Mouse (Mus musculus): ENCODE measurements around the gene Dchs1.
"Not testable (repeated sequence)": the region's sequence is repeated elsewhere in the genome, so short reads cannot be mapped to it uniquely, and the experiment has no call there.

Dchs1 gene

DNA sequence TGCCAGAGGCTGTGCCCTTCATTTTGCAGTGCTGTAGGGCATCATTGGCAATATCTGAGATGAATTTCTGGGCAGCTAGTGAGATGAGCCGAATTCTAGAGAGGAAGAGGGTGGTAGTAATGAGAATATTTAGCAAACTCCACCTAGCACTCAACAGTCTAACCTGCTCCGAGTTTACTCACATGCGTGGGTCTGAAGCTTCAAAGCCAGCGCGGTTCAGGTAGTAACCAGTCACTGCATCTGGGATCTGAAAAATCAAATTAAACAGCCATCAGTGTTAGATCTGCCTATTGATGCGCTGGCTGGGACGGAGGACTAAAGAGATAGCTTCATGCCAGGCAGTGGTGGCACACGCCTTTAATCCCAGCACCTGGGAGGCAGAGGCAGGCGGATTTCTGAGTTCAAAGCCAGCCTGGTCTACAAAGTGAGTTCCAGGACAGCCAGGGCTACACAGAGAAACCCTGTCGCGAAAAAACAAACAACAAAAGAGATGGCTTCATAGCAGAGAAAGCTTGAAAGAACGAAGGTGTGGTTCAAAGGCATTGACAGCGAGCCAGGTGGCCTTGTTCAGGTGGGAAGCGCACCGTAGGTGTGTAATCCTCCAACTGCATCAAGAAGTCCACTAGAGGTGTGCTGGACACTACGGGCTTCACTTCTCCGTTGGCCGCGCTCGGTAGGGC lies 44.1 kb downstream of the Dchs1 start:
- DNase-seq (ENCODE audit: inconsistent ontology term) = not testable (repeated sequence)

- DNase-seq (ENCODE audit: inconsistent ontology term) = not testable (repeated sequence)
These were observed 44.8 kb downstream of the Dchs1 start for GRCm38 (mm10) chr7:105742539-105743215.

- DNase-seq (ENCODE audit: inconsistent ontology term) = no peak
These were observed 45.5 kb downstream of the Dchs1 start for GRCm38 (mm10) chr7:105741978-105742377.

- no peak for DNase-seq (ENCODE audit: inconsistent ontology term)
These were observed 46.6 kb downstream of the Dchs1 start for GRCm38 (mm10) chr7:105740851-105741250.

- no peak for DNase-seq (ENCODE audit: inconsistent ontology term)
These were observed 47.2 kb downstream of the Dchs1 start for GRCm38 (mm10) chr7:105740089-105740795.

GRCm38 (mm10) chr7:105738948-105739347 lies 48.5 kb downstream of the Dchs1 start:
- DNase-seq (ENCODE audit: inconsistent ontology term) = peak; percentile 93

- no peak for DNase-seq (ENCODE audit: inconsistent ontology term)
These were observed 49.2 kb downstream of the Dchs1 start for GRCm38 (mm10) chr7:105738286-105738685.

DNA sequence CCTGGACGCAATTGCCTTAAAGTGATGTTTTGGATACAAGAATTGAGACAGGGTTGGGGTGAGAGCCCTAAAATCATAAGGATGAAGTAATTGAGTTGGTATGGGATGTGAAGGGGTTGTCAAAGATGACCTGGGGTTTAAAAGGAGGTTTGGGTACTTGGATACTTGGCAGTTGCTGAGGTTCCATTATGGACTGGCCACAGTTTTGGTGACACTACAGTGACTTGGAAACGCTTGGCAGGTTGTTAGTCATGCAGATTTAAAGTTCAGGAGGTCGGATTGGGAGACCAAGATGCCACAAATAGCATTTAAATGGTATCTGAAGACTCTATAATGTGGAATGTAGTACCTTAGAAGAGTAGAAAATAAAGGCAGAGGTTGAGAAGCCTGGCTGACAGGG lies 49.8 kb downstream of the Dchs1 start:
- DNase-seq (ENCODE audit: inconsistent ontology term) = no peak

DNA sequence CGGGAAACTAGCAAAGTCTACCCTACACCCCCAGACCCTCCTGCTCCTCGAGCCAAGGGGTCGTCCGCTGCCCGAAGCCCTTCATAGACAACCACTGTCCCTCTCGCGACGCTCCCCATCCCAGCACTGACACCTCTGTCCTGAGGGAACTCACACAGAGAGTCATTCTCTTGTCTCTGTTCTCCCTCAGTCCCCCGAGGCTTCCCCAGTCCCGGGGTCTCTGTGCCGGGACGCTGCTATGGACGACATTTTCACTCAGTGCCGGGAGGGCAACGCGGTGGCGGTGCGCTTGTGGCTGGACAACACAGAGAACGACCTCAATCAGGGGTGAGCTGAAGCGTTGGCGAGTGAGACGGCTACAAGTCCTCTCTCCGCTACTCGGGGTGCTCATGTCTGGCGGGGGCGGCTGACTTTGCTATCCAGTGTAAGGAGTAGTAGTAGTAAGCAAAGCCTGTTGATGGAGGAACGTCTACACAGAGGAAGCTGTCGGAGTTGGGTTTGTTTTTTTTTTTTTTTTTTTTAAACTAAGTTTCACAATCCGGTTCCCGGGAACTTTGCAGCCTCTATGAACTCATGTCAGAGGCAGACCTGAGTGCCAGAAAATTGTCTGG lies 50.4 kb downstream of the Dchs1 start, which contains the start of gene Rrp8:
Rrp8 (minus strand) TSS at position 475 of the 611 bp plus-strand sequence.
- peak; percentile 67 for DNase-seq (ENCODE audit: inconsistent ontology term)

DNA sequence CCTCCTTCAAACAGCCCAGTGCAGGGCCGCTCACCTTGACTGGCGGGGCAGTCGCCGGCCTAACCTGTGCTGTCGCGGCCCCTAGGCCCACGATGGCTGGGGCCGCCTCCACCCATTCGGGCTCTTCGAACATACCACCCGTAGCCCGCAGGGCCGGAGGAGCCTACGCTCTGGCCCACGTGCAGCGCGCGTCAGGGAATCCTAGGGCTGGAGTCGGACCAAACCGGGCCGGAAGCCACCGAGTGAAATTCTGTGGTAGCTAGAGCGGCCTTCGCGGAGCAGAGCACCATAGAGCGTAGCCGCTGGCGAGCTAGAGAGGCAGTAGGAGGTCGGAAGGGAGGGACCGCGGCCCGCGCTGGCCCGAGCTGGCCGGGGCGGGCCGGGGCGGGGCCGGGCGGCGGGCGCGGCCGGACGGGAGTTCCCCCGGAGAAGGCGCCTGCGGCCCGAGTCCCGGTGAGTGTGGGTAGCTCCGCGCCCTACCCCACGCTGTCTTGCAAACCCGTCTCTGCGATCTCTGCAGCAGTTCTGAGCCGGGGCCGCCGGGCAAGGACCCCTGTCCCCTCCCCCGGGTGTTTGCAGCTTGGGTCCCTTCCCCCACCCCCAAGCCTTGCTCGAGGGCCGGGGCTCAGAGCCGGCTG lies 51.1 kb downstream of the Dchs1 start, which contains the start of gene Ilk:
Ilk (plus strand) TSS at position 329 of the 638 bp plus-strand sequence.
- peak; percentile 95 for DNase-seq (ENCODE audit: inconsistent ontology term)

DNA sequence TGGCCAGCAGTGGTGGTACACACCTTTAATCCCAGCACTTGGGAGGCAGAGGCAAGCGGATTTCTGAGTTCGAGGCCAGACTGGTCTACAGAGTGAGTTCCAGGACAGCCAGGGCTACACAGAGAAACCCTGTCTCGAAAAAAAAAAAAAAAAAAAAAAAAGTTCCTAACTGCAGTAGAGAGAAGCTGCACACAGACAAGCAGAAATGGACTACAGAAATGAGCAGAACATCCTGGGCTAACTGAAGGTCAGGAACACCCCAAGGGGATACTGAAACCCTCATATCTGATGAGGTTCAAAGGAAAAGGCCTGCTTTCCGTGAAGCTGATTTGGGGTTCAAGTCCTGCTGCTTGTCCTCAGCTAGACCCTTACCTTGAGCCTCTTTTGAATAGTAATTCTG lies 52.0 kb downstream of the Dchs1 start:
- DNase-seq (ENCODE audit: inconsistent ontology term) = peak; percentile 46

DNA sequence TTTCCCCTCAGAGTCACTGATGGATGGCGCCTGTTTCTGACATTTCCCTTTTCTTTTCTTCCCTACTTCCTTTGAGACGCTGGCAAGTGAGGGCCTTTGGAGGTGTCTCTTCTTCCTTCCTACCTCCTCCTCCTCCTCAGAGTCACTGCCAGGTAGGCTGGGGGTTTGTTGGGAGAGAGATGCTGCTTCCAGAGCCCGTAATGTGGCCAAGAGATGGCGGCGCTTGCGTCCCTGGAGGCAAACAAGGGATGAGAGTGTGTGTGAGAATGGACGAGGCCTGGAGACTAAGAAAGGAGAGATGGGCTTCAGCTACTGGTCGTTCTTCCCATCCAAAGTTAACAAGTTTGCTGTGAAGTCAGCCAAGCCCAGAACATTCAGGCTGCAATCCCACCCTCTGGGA lies 52.6 kb downstream of the Dchs1 start:
- no peak for DNase-seq (ENCODE audit: inconsistent ontology term)

DNA sequence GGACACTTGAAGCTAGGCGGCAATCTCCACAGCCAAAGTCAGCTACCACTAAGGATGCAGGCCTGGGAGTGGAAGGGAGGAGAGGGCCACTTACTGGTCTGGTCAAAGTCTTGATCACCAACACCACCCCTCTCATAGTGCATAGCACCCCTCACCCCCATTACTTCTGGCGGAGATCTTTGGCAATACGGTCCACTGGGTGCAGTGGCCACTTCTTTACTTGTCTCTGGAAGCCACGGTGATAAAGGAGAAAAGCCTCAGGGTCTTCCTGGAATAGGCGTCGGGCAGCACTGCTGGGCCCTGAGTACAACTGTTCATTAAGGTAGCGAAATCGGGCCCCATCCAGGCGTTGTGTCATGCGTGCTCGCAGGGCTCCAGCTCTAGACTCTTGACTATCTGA lies 53.6 kb downstream of the Dchs1 start:
- no peak for DNase-seq (ENCODE audit: inconsistent ontology term)

GRCm38 (mm10) chr7:105728701-105729428 lies 58.6 kb downstream of the Dchs1 start:
- DNase-seq (ENCODE audit: inconsistent ontology term) = no peak

- DNase-seq (ENCODE audit: inconsistent ontology term) = no peak
These were observed 60.5 kb downstream of the Dchs1 start for GRCm38 (mm10) chr7:105726980-105727325.

DNA sequence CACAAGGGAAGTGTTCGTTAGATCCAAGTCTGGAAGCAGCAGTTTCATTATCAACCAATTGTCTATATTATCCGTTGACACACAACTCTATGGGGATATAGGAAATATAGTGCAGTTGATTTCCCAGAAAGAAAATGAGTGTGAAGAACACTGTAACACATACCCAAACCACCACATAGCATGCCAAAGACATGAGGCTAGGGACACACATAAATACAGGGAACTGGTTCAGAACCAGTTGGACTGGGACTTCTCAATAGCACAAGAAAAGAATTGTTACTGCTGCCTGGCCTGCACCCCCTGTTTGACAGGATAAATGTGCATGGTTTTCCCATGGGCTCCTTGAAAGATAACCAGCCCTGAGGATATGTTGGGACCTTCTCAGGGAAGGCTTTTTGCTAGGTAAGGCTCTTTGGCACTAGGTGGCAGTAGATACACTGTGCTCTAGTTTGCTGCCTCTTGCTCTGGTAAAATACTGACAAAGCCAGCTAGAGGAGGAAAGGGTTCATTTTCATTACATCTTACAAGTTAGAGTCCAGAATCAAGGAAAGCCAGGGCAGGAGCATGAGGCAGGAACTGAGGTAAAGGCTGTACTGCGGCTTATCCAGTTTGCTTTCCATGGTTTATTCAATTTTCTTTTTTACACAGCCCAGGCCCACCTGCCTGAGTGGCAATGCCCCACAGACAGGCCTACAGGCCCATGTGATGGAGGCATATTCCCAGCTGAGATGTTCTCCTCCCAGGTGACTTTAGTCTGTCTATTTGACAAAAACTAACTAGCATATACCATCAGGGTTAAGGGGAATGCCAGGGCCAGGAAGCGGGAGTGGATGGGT lies 61.1 kb downstream of the Dchs1 start:
- DNase-seq (ENCODE audit: inconsistent ontology term) = peak; percentile 39

DNA sequence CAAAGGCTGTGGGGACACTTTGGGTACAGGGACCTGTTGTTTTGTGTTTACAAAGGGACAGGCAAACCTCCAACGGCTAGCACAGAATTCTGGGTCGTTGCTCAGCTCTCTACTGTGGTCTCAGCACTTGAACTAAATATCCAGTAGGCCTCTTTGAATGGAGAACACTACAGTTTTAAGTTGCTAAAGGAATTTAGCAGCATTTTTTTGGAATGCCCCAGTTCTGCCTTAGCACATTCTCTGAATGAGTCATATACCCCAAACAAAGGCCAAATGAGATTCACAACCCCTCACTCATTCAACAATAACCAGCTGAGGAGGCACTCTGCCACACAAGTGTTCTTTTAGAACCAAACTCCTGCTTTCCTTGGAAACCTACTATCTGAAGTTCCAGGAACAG lies 65.5 kb downstream of the Dchs1 start:
- peak; percentile 80 for DNase-seq (ENCODE audit: inconsistent ontology term)

DNA sequence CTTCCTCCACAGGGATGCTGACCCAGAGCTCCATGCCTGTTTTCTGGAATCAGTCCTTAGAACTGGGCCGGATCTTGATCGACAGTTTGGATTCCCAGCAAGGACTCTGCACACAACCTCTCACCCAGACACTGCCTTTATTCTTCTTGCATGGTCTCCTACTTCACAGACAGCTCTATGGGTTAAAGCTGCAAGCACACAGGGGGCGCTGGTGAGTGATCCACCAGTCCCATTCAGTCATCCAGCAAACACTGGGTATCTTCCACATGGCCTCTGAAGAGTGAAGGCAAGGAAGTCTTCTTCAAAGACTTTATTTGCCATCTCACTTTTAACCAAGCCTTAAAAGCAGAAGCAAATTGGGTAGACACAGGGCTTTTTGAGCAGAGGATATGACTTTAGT lies 72.1 kb downstream of the Dchs1 start:
- no peak for DNase-seq (ENCODE audit: inconsistent ontology term)

- no peak for DNase-seq (ENCODE audit: inconsistent ontology term)
These were observed 78.7 kb downstream of the Dchs1 start for GRCm38 (mm10) chr7:105708733-105709132.

DNA sequence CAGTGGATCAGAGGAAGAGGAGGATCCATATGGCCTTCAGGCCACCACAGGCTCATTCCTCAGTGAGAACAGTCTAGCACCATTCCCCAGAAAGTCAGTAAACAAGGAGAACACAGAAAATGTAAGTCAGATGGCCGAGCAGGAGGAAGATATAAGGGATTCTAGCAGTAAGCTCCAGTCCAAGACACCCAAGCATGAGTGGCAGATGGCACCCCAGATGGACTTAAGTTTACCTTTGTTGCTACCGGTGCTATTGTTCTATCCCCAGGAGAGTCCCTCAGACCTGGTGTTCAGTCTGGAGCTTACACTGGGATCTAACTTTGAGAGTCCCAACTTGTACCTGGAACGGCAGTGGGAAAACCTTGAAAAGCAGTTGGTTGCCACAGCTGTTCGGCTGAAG lies 83.6 kb downstream of the Dchs1 start:
- DNase-seq (ENCODE audit: inconsistent ontology term) = no peak

All from Muller cell, postnatal 12 days (primary cell).